Mouse (Mus musculus) embryo, embryonic 10 days (tissue): ENCODE results near the gene Nanos2.
A peak's percentile ranks its signal among the peaks of the same experiment; 100 is the strongest.

ENCODE experiments used
- DNase-seq: peaks from one replicate; pipeline ENCODE4 v3.0.0-alpha.2; 2015; ENCODE audit warnings: low spot score

Nanos2 gene

DNA sequence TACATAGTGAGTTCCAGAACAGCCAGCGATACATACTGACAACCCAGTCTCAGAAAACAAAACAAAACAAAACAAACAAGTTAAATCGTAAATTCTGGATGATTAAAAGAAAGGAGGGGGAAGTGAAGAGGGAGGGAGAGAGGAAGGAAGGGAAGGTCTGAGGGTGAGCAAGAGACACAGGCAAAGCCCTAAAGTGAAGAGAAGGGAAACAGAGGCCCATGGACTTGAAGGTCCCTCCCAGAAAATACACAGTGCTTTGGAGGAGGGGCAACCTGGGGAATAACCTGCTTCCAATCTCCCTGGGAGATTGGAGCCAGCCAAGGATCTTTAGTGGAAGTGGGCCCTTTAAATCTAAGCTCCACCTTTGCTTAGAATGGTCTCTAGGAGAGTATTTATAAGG, at the start of gene Nanos2:
Gene Nanos2, plus strand, starts transcription at position 301 of the 400 bp plus-strand sequence.
- no peak for DNase-seq

DNA sequence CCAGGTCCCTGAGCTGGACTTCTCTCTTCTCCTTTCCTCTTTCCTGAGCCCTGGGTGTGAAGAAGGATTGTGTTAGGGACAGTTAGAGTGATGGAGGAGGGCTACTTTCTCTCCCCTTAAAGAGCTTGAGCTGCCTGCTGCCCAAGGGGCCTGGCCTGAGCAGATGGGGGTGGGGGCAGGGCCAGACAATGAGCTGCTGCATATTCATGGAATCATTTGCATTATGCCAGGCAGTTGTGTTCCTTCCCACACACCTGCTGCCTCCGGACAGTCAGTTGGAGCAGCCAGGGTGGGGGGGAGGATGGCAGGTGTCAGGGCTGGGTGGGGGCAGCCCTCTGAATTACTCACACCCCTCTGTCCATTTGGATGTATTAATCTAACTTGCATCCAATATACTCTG, 44.8 kb upstream of the Nanos2 start:
- DNase-seq = no peak

DNA sequence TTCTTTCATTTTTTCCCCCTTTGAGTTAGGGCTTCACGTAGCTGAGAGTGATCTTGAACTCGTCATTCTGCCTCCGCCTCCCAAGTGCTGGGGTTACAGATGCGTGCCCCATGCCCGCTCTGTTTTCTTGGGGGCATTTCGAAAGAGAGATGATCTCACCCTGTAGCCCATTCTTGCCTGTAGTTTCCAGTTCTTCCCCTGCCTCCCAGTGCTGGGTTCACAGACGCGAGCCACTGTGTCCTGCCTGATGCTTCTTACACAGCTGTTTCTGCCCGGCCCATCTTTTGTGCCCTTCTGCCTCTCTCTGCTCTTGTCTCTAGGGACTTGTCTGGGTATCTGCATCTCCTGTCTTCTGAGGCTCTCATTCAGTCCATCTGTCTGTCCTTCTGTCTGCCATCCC, 44.4 kb upstream of the Nanos2 start:
- no peak for DNase-seq

DNA sequence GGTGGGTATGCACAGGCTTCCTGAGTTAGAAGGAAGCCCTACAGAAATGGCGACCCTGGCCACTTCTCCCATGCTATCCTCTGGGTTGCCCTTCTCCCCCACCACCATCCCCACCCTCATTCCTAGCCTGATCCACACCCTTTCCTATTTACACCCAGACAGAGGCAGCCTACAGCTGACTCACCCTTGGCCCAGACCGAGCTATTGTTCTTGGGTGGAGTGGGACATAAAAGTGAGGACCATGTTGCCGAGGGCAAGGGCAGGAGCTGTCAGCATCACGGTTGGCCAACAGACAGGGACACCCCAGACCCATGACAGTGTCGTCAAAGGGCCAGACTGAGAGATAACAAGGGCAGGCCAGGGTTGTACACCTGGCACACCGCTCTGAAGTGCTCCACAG, 39.0 kb upstream of the Nanos2 start:
- DNase-seq = no peak

DNA sequence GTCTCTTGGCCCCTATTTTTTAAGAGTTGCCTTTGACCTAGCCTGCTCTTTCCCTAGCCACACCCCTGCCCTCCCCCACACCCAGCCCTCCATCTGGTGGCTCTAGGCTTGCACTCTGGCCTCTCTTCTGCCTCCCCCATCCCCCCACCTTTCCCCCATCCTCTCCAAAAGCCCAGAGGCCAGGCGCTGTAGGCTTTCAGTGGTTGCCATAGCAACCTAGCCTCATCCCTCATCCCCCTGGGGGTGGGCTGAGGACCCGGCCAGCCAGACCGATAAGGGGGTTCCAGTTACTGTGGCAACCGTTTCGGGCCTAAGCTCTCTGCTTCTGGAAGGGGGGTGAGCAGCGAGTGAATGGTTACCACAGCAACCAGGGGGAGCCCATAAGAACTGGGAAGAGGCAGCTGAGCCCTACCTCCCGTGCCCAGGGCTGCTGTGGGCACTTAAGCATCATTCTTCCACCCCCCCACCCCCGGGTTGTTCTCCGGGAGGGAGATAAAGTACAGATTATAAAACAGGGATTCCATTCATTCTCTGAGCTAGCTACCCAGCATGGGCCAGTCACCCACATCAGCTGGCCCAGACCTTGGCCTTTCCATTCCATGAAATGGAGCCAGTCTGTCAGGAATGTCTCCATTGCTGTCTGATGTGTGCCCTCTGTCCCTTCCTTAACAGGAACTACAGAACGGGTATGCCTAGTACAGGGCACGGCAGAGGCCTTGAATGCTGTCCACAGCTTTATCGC, 37.2 kb upstream of the Nanos2 start:
- DNase-seq = peak; percentile 92

DNA sequence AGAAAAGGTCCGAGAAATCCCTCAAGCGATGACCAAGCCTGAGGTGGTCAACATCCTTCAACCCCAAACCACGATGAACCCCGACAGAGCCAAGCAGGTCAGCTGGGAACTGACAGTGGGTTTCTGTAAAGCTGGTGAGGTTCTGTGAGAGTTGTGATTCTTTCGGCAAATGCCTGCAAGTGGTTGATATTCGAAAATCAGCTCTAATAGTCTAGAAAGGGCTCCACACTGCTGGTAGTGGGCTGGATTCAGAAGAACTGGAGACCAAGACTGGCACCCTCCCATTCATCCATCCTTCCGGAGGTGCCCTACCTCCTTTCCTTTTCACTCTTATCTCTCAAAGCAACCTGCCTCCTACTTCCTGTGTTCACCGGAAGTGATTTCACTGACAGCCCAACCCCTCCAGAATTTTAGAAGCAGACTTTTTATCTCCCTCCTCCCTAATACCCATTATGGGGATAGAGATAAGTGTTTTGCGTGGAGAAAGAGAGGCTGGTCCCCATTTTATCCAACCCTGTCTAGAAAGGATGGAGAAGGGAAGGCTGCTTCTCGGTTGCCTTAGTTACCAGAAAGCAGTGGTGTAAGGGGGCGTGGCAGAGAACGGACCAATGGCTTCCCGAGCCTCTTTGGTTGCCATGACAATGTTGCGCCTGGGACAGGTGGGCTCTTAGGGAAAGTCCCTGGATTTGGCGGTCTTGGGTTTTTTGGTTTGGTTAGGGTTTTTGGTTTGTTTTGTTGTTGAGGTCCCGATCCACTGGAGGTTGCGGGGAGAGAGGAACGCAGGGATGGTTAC, 36.5 kb upstream of the Nanos2 start:
- peak; percentile 75 for DNase-seq

DNA sequence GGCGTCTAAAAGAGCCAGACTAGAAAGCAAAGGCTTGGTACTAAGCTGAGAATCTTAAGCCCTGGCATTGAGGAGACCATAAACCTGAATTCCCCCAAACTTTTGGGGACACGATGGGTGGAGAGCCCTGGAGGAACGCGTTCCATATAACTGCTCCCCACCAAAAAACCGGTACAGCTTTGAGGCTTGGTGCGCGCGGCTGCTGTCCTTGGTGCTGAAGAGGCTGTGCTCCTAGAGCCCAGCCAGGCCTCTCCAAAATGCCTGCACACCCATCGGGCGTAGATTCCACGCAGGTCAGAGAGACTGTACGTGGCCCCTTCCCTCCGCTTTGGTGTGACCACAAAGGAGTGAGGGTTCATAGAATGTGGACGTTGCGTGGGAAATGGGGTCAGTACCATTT, 35.8 kb upstream of the Nanos2 start:
- peak; percentile 79 for DNase-seq

DNA sequence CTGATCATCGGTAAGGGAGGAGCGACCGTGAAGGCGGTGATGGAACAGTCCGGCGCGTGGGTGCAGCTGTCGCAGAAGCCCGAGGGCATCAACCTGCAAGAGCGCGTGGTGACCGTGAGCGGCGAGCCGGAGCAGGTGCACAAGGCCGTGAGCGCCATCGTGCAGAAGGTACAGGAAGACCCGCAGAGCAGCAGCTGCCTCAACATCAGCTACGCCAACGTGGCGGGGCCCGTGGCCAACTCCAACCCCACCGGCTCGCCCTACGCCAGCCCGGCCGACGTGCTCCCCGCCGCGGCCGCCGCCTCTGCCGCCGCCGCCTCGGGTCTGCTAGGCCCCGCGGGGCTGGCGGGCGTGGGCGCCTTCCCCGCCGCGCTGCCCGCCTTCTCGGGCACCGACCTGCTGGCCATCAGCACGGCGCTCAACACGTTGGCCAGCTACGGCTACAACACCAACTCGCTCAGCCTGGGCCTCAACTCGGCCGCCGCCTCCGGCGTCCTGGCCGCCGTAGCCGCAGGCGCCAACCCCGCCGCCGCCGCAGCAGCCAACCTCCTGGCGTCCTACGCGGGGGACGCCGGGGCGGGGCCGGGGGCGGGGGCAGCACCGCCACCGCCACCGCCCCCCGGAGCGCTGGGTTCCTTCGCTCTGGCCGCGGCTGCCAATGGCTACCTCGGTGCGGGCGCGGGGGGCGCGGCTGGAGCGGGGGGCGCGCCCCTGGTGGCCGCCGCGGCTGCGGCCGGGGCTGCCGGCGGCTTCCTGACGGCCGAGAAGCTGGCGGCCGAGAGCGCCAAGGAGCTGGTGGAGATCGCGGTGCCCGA, 29.4 kb upstream of the Nanos2 start:
- DNase-seq = peak; percentile 63

DNA sequence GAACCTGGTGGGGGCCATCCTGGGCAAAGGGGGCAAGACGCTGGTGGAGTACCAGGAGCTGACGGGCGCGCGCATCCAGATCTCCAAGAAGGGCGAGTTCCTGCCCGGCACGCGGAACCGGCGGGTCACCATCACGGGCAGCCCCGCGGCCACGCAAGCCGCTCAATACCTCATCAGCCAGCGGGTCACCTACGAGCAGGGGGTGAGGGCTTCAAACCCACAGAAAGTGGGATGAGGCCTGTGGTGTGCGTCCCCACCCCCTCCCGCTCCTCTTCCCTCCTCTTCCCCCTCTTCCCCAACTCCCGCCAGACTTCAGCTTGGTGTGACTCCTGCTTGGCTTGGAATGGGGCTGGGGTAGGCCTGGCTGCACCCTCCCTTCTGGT, 28.8 kb upstream of the Nanos2 start:
- DNase-seq = no peak

DNA sequence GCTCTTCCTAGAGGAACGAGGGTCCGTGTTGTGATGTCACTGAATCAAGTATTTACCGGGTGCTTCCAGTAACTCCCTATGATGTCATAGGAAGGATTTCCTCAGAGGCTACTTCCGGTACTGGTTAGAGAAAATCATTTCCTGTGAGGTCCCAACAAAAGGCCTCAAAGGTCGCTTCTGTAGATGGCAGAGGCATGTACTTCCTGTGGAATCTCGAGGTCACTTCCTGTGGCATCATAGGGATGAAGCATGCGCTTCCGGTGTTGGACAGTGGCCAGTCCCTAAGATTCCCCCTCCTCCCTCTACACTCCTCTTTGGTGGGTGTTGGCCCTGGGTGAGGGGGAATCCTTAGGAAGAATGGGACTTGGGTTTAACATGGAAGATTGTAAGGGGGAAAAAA, 27.8 kb upstream of the Nanos2 start:
- DNase-seq = peak; percentile 41

DNA sequence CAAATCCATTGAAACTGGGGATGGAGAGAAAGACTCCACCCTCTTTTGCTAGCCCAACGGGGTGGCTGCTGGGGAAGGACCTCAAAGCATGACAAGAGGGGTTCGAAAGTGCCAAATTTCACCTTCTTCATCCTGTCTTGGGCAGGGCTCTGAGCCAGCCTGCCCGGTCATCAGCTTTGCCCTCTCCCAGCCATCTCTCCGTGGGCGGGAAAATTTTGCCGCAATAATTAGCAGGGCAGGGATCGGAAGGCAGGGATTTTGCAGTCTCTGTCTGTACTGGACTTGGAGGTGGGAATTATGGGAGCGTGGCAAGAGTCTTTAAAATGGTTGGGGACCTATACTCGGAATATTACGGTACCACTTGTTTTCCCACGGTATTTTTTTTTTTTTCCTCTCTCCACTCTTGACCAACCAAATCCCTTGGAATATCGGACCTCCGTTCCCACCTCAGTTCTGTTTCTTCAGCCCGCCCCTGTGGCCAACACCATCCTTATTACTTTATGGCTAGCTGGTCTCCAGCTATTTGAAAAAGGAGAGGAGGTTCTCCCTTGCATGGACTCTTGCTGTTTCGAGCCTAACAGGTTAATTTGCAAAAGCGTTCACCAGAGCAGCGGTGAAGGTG, 24.9 kb upstream of the Nanos2 start:
- peak; percentile 56 for DNase-seq

DNA sequence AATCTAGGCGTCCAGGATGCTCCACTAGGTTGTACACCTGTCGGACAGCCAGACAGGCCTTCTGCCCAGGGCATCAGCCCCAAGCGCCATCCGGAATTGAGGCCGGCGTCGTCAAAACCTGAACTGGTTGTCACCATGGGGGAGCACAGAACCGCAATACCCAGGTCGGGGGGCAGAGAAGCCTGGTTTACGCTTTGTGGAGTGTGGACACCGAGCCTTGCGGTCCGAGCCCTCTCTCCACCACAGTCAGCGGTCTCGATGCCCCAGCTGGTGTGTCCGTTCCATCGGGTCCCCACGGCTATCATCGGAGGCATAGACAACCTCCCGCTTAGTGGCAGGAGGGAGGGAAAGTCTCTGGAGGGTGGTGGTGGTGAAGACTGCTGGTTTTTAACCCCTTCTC, 24.4 kb upstream of the Nanos2 start:
- no peak for DNase-seq

DNA sequence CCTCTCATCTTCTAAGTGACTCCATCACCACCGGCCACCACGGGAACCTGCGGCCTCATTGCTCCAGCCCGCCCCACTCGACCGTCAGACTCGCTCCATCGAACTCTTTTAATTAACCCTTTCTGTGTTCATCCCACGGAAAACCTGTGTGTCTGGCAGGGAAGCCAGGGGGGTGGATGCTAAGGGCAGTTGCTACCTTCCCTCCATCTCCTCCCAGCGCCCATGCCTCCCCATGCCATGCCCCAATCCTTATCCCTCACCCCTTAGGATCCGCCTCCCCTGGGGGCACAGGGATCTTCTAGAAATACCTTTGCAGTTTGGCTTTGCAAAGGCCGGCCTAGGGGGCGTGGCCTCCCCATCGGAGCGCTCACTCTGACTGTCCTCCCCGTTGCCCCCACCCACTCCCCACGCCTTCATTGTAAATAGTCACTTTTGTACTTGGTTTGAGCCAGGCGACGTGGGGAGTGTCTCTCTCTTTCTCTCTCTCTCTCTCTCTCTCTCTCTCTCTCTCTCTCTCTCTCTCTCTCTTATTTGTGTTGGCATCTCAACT, 23.8 kb upstream of the Nanos2 start:
- DNase-seq = no peak

DNA sequence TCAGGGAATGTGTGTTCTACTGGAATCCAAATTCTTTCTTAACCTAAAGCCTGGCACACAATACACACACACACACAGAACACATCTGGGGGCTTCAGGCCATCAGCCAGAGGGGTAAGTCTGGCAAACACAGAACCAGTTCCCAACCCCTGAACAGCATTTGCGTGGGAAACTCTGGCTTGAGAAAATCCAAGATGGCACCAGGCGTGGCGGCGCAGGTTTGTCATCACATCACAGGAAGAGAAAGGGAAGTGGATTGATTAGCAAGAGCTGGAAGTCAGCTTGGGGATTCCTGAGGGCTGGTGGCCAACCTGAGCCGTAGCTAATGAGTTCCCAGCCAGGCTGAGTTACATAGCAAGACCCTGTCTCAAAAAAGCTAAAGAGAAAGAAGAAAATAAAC, 21.9 kb upstream of the Nanos2 start:
- no peak for DNase-seq

DNA sequence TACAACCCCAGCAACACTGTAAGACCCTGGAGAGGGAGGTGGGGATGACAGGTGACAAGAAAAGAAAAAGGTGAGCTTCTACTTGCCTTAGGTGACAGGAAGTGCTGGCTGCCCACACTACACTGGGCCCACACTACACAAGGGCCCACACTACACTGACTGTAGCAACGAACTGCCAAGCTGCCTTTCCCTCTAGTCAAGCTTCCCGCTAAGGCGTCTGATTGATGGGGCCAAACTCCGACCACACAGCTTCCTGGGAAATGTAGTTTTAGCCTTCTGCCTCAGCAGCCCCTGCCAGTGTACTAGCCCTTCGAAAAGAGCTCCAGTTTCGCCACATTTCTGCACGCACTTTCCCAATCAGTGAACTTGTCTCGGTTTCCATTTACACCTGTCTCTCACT, 19.6 kb upstream of the Nanos2 start:
- DNase-seq = peak; percentile 50

DNA sequence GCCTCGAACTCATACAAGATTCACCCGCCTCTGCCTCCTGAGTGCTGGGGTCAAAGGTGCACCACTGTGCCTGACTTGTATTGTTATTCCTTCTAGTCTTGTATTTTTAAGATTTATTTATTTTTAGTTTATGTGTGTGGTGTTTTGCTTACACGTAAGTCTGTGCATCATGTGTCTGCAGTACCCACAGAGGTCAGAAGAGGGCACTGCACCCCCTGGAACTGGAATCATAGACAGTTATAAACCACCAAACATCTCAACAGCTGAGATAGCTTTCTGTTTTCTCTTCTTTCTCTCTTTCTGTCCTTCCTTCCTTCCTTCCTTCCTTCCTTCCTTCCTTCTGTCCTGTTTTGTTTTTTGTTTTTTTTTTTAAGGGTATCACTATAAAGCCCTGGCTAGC, 16.2 kb upstream of the Nanos2 start:
- DNase-seq = no peak

DNA sequence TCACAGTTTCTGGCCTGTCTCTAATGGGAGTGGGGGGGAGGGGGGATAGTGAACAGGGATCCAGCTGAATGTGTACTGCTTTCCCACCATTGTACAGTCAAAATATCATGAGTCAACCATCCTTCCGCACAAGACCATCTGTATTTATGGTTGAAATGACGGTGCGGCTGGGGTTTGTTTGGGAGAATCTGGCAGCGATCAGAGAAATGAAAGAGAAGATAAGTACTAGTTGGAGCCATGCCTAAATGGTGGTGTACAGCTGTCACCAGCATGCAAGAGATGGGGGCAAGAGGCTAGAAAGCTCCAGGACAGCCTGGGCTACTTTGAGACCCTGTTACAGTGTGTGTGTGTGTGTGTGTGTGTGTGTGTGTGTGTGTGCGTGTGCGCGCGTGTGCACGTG, 8.8 kb upstream of the Nanos2 start:
- DNase-seq = no peak

DNA sequence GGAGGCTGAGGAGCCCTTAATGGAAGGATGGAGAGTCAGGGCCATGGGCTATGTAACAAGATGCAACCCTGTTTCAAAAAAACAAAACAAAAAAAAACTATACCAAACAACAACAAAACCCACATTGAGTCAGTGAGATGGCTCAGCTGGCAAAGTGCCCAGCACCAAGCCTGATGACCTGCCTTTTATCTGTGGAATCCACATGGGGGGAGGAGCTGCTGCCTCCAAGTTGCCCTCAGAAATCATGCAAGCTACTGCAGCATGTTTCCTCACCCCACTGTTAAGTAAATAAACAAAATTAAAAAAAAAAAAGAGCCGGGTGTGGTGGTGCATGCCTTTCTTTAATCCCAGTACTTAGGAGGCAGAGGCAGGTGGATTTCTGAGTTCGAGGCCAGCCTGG, 697 bp upstream of the Nanos2 start:
- no peak for DNase-seq

DNA sequence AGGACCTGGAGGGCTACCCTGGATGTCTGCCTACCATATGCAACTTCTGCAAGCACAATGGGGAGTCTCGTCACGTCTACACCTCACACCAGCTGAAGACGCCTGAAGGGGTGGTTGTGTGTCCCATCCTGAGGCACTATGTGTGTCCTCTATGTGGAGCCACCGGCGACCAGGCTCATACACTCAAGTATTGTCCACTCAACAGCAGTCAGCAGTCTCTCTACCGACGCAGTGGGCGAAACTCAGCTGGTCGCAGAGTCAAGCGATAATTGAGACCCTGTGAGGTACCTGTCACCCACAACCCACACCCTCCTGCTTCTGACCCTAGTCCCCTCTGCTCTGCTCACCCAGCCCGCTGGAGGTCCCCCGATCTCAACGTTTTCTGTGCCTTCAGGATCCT, 547 bp downstream of the Nanos2 start:
- DNase-seq = no peak

DNA sequence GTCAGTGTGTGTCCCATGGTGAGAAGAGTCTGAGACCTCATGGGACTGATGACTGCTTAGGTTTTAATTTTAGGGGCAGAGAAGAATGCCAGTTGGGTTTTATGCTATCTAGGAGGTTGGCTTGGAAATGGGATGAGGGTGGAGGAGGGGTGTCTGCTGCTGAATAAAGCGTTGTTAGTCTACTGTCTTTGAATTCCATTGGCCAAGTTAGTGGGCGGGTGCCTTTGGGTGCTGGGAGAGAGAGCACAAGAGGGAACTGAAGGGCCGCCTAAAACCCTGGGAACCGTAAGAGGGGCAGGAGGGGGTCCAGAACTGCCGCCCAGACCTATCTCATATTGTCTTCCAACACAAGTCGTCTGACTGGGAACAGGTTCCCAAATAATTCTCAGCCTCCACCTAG, 1.6 kb downstream of the Nanos2 start:
- no peak for DNase-seq

DNA sequence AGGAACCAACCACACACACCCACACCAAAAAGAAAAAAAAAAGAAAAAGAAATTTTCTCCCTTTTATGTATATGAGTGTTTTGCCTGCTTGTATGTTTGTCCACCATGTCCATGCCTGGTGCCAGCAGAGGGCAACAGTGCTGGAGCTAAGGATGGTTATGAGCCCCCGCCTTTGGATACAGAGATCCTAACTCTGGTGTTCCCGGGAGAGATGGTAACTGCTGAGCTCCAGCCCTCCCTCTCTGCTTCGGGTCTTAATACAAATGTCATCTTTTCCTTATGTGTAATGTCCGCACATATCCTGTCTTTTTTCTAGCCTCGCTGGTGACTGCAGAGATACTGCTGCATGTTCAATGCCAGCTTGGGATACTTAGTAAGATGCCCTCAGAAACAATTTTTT, 2.8 kb downstream of the Nanos2 start:
- peak; percentile 45 for DNase-seq
